Mouse (Mus musculus) liver, adult 2 months (tissue): ENCODE measurements around the gene Gm266.

Source experiments
- CTCF ChIP-seq: fragments of 200-500 bp; IDR thresholded peaks from 2 replicates; pipeline ENCODE4 v1.5.1; 2011; ENCODE audit warnings: low read depth, low read length, control low read depth
- POLR2A ChIP-seq: fragments of 200-500 bp; IDR thresholded peaks from 2 replicates; pipeline ENCODE4 v1.6.1; 2011; ENCODE audit warnings: low read length, control low read depth; ENCODE audit not compliant: insufficient read depth; ENCODE audit errors: extremely low read depth

DNA sequence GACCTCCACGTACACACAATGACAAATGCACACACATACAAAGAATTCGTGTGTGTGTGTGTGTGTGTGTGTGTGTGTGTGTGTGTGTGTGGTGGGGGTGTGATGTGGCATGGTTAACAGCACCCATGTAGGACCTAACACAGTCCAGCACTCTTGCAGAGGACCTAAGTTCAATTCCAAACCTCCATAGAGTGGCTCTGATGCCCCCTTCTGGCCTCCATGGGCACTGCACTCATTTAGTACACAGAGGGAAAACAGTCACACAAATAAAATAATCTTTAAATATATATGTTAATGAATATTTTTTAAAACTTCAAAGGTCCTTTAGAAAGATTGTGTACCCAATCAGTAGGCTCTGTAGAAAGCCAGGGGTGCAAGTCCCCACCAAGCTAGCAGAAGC is 5.7 kb downstream of the Gm266 start:
- TF ChIP-seq POLR2A (no peak), CTCF (peak; percentile 65)
